Mouse (Mus musculus): ENCODE measurements around the gene Mcts2.
"Not testable (repeated sequence)": the region's sequence is repeated elsewhere in the genome, so short reads cannot be mapped to it uniquely, and the experiment has no call there.

Gene Mcts2

DNA sequence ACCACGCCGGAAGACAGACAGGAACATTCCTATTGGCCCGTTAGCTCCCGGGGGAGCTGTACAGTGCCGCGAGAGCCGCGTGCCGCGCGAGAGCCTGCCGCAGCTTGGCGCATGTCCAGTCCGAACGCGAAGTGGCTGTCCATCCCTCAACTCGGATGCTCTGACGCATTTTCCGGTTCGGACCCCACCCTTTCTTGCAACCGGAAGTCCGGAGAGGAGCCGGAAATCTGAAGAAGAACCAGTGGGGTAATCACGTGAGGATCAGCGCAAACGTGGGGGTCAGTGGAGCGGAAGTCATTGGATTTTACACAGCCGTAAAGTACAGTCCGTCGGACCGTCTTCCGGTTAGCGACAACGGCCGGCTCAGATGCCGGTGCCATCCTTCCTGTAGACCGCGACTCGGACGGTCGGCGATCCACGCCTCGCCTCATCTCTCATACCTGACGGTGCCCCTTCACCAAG is at the start of gene Mcts2:
Gene Mcts2, plus strand, starts transcription at position 230 of the 462 bp plus-strand sequence.
- DNase-seq, result peak; percentile 96

DNA sequence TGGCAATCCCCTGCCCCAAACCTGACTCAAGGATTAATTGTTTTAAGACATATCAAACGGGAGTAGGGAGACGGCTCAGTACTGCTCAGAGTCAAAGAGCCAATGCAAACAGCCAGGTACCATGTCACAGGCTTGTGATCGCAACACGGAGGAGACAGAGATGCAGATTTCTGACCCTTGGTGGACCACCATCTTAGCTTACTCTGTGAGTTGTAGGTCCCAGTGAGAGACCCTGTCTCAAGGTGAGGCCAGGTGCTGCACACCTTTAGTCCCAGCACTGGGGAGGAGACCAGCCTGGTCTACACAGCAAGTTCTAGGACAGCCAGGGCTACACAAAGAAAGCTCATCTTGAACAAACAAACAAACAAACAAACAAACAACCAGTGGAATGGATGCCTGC is 49.5 kb upstream of the Mcts2 start:
- no peak for DNase-seq

DNA sequence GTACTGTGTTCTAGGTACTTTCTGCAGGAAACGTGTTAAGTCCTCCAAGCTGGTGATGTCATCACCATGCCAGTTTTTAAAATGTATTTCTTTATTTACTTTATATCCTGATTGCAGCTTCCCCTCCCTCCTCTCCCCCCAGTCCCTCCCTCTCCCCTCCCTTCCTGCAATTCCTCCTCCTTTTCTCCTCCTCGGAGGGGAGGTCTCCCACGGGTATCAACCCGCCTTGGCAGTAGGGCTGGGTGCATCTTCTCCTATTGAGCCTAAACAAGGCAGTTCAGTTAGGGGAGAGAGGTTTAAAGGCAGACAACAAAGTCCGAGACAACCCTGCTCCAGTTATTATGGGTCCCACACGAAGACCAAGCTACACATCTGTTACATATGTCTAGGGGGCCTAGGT is 48.0 kb upstream of the Mcts2 start:
- peak; percentile 48 for DNase-seq

DNA sequence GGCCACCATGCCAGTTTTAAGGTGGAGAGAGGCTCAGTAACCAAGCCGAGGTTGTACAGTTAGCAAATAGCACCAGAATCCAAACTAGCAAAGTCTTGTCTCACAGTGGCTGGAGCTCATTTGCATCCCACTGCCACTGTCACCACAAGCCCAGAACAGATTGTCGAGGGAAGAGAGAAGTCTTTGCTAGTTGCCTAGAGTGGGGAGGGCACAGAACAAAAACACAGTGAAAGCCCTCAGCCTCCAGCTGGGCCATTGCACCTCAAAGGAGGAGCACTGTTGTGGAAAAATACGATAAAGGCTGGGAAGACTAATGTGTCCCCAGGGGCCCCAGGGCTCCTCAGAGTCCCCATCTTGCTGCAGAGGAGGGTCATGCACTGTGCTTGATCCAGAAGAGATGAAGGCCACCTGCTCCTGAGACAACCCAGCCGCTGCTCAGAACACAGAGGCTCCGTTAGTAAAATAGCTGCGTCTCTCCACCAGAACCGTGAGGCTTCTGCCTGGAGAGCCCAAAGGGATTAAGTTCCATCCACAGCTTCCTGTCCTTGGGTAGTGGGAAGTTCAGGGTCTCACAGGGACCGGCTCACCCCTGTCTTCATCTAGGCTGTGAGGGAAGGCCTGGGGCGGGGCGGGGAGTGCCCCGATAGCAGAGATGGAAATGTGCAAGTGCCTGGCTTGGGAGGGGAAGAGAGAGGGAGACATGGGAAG is 47.3 kb upstream of the Mcts2 start:
- DNase-seq, result peak; percentile 86

GRCm38 (mm10) chr2:152652901-152653620 is 33.8 kb upstream of the Mcts2 start:
- peak; percentile 81 for DNase-seq

DNA sequence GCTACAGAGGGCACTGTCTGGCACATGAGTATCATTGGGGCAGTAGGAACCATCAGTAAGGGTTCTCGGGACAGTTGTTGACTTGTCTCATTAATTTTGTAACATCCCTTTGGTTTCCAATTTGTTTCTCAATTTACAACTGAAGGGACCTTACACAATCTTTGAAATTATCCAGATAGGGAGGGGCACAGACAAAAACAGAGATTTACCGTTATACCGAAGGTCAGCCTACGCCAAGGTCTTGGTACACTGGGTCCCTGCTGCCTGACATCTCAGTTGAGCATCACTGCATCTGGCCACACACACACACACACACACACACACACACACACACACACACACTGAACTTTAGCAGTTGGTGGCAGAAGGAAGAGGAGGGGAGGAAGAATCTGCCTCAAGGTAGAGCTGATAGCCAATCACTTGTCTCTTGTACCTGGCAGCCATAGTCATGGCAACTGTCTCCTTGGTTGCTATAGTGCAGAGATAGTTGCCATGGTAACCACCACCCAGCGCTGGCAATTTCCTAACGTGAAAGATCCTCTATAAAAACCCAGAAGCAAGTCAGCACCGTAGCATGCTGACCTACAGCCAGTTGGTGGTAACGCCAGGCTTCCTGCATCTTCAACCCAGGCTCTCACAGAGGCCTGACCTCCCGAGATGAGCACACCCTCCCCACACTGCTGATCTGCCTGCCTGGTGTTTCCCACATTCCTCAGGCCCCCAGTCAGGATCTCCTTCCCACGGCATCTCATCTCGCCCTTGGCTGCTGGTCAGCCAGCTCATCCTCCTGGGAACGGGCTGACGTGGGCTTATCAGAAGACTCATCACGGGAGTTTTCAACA is 32.7 kb upstream of the Mcts2 start:
- DNase-seq, result no peak

DNA sequence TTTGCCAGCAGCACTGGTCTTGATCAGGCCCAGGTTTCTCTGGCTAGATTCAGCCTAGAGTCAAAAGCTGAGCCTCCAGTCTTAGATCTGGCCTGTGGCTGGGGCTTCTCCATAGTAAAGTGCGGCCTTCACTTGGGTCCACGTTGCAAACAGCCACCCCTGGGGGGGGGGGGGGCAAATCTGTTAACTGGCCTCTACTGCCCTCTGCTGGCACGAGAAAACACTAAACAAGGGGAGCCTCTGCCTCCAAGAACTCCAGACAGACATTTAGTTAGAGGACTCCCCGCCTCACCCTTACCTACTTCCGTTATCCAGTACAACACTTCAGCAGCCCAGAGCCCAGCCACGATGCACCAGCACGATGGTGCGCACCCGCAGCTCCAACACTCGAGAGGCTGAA is 29.4 kb upstream of the Mcts2 start:
- DNase-seq, result peak; percentile 72

- no peak for DNase-seq
Measured at GRCm38 (mm10) chr2:152661163-152661562, 25.7 kb upstream of the Mcts2 start.

- DNase-seq, result not testable (repeated sequence)
Measured at GRCm38 (mm10) chr2:152666191-152666590, 20.6 kb upstream of the Mcts2 start.

- peak; percentile 94 for DNase-seq
Measured at GRCm38 (mm10) chr2:152669256-152669638, 17.6 kb upstream of the Mcts2 start, which contains the start of gene H13. TSS of gene H13 (plus strand) at chr2:152669461.

GRCm38 (mm10) chr2:152669639-152670484 is 17.0 kb upstream of the Mcts2 start:
- DNase-seq, result peak; percentile 69

- DNase-seq, result peak; percentile 56
Measured at GRCm38 (mm10) chr2:152670983-152671641, 15.7 kb upstream of the Mcts2 start.

DNA sequence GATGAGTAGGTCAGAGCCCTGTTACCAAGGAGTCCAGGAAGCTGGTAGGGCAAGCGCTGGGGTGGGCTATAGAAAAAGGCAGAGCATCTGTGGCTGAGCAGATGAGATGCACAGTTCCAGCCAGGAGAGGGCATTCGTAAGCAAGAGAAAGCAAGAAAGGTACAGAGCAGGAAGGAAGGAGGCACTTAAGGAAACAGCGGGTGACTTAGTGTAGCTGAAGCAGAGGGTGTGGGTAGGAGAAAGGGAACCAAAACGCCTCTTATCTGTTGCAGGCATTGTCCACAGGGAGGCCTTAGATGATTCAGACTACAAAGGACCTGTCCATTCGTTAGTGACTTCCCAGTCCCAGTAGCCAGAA is 15.2 kb upstream of the Mcts2 start:
- DNase-seq, result peak; percentile 66

DNA sequence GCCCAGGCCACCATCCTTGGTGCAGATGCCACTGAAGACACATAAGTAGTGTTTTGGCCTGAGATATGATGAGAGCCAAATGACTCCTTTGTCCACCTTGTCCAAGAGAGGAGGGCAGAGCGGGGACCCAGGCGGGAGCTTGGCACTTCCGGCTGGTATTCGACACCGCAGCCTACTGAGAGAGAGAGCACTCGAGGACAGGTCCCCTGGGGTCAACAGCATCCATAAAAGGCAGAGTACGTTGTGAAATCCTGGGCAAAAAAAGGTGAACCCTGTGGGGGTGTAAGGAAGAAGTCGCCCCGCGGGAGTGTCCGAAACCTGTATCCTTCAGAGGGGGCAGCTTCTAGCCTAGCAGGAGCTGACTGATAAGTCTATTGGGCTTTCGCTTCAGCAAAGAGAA is 14.7 kb upstream of the Mcts2 start:
- no peak for DNase-seq

- DNase-seq, result no peak
Measured at GRCm38 (mm10) chr2:152674148-152674547, 12.7 kb upstream of the Mcts2 start.

- DNase-seq, result no peak
Measured at GRCm38 (mm10) chr2:152675252-152675791, 11.5 kb upstream of the Mcts2 start.

DNA sequence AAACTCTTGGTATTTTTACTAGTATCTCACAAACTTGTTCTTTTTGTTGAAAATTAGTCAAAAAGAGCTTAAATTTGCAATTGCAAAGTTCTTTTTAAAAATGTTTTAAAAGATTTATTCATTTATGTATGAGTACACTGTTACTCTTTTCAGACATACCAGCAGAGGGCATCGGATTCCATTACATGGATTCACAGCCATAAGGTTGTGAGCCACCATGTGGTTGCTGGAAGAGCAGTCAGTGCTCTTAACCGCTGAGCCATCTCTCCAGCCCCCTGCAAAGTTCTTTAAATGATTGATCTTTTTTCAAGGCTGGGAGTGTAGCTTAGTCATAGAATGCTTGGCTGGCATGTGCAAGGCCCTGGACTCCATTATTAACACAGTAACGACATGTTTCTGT is 8.5 kb upstream of the Mcts2 start:
- peak; percentile 61 for DNase-seq

DNA sequence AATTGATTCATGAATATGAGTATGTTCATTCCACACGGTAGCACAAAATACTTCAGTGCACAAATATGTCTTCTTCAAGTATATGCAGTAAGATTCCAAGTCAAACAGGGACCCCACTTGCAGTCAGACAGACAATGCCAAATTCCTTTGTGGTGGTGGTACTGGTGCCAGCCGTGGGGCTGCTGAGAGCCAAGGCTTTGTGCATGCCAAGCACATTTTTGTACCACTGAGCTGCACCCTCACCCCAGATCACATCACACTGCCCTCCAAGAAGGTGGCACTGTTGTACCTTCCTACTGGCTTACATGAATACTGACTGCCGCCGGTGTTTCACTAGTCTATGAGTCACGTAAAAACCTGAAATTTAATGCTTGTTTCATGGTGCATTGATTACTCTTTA is 7.9 kb upstream of the Mcts2 start:
- no peak for DNase-seq

- DNase-seq, result peak; percentile 70
Measured at GRCm38 (mm10) chr2:152679701-152680355, 7.0 kb upstream of the Mcts2 start.

DNA sequence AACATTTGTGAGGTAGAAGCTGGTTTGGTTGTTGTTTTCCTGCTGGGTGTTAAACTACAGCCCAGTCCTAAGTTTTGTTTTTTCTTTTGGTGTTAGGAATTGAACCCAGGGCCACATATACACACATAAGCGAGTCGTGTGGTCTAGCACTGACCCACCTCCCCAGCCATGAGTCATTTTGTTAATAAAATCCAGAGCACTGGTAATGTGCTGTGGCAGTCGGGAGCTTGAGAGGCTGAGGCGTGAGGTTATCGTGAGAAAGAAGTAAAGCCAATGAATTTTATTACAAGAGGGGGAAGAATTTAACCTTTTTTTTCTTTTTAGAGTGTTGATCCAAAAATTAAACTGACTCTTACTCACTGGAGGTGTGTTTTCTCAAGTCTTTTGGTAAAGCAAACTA is 3.7 kb upstream of the Mcts2 start:
- no peak for DNase-seq

- no peak for DNase-seq
Measured at GRCm38 (mm10) chr2:152686399-152686798, 436 bp upstream of the Mcts2 start.

Data from kidney, postnatal 10 days (tissue).